Mouse (Mus musculus) kidney, postnatal 14 days (tissue): ENCODE results near the gene Eif4g3.

Source experiments
- DNase-seq: peaks from one replicate; pipeline ENCODE4 v3.0.0; 2022; ENCODE audit warnings: mixed read lengths

The Eif4g3 gene

DNA sequence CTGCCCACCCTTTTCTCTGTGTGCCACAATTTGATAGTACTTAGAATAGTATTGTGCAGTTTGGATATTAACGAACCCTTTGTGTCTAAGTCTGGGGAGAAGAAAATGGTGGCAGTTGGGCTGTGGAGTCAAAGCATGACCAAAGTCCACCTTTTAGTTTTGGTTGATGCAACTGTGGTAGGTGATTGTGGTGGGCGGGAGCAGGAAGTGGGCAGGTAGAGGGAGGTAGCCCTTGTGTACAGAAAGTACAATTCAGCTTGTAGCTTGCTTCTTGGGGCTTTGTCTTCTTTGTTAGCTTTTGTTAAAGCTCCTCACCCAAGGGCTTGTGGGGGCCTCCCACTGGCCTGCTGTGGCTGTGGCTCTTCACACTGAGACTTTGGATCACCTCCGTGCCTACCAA lies 109.6 kb downstream of the Eif4g3 start:
- no peak for DNase-seq

DNA sequence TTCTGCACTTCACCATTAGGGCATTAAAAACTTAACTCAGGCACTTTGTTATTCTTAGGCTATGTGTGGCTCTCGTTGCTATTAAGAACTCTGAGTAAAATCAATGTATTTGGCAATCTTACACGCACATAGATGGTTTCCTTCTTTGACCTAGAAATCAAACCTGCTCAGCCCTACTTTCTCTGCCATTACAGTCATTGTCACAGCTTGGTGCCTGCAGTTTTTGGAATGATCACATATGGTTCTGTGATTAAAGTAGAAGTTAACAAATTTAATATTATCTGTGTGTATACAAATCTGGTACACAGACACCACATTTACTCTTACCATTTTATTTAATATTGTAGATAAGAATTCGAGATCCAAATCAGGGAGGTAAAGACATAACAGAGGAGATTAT lies 112.1 kb downstream of the Eif4g3 start:
- DNase-seq, result no peak

DNA sequence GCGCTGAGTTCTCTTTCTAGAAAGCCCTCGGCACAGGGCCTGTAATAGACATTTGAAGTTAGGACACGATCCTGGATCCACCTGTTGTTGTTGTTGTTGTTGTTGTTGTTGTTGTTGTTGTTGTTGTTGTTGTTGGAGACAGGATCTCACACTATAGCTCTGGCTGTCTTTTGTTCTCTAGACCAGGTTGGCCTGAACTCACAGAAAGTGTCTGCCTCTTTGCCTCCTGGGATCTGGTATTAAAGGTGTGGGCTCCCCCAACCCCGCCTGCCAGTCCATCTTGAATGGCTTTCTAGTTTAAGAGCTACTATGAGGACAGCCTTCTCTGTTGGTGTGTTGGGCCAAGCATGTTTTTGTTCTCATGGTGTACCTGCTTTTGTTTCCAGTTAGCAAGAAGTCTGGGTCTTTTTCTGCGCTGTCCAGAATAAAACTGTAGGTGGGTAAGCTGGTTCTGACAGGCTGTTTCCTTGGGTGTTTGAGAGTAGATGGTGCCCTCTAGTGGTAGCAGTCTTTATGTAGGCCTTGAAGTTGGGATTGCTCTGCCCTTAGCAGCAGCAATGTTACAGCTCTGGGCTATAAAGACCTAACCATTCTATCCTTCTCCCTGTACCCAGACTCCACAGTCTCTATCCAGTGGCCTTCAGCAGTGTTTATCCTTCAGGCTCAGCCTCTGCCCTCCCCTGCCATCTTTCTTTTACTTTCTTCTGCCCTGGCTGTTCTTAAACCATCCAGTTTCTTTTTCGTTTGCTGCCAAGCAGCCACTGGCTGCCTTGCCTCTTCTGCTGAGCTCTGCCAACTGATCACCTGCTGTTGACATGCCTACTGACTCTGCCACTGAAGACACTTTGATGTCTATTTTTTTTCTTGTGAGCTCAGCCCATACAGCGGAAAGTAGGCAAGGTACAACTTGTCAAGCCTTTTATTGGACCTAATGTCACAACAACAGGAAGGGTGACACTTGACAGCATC lies 114.9 kb downstream of the Eif4g3 start:
- DNase-seq, result peak; percentile 85

GRCm38 (mm10) chr4:138108541-138108940 lies 115.7 kb downstream of the Eif4g3 start:
- DNase-seq, result peak; percentile 37

DNA sequence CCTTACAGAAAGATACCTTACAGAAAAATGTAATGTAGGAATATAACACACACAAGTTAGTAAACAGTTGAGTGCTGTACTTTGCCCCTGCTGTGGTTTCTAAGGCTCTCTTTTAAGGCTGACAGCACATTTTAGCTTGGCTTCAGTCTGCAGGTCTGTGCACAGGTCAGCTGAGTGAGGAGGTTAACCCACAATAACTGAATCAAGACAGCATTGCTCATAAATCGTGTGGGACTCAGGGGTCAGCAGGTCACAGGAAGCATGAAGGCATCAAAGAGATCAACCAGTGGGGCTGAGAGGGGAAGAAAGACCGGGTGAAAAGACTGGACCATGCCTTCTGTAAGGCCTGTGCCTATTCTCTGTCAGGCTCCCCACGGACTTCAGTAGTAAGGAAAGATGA lies 116.5 kb downstream of the Eif4g3 start:
- peak; percentile 68 for DNase-seq

GRCm38 (mm10) chr4:138111858-138112257 lies 119.0 kb downstream of the Eif4g3 start:
- DNase-seq, result no peak

DNA sequence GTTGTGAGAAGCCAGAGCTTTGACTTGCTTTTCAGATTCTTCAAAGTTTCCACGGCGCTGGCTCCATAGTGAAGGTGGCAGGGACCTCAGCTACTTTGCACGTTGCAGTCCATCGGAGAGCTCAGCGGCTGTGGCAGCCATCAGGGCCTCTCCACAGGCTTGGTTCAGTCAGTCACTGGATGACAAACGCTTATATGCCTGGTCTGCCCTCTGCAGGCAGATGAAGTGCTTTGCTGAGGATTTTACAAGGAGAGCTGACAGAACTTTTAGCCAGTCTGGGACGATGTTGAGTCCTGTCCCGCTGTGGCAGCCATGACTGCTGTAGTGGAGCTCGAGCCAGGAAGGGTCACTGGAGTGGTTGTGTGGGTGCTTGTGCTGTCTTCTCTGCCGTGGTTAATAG lies 126.9 kb downstream of the Eif4g3 start:
- peak; percentile 27 for DNase-seq

DNA sequence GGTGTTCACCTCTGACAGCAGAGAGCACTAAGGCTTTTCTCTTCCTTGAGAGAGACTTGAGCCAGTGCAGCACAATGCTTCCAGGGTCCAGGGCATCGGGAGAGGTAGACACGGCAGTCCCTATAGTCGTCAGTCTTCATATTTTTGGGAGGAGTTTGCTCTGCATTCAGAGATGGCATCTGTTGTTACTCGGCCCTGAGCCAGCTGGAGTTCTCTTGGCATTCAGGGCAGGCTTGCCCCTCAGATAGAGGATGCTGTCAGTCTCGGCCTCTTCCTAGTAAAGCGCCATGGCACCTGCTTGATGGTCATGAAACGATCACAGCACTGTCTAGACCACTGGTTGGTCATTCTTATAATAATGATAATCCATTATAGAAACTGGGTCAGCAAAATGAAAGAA lies 131.2 kb downstream of the Eif4g3 start:
- no peak for DNase-seq

GRCm38 (mm10) chr4:138127371-138127770 lies 134.5 kb downstream of the Eif4g3 start:
- DNase-seq, result no peak

DNA sequence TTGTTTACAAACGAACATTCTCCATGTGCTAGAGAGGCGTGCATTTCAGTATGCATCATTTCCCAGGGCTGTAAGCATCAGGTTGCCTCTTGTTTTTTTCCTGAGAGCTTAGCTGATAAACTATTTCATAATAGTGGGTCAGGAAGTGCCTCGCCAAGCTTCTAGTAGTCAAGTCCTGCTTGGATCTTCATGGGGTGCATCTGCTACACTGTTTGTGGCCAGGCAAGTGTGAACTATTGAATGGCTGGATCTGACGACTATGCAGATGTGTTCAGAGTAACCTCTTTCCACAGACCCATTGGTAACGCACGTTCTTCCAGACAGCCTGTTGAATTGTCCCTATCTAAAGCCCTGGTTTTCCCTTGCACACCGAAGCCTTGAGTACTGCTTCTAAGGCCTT lies 135.0 kb downstream of the Eif4g3 start:
- no peak for DNase-seq

- DNase-seq, result no peak
These were observed 137.3 kb downstream of the Eif4g3 start for GRCm38 (mm10) chr4:138130149-138130548.

DNA sequence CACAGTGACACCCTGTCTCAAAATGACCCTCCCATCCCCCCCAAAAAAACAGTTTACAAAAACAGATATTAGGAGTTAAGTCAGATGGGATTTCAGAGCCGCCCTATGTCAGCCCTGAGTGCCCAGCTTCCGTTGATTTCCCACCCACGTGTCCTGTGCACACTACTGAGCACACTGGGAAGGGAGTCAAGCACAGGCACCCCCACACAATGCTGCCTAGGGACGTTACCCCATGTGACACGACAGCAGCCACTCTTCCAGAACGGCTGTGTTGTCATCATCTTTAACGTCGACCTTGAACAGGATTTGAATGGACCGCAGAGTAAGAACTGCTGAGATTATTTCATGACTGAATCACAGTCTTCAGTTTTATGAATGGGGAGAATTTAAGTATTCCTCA lies 138.4 kb downstream of the Eif4g3 start:
- DNase-seq, result peak; percentile 21

- DNase-seq, result no peak
These were observed 138.9 kb downstream of the Eif4g3 start for GRCm38 (mm10) chr4:138131716-138132115.

DNA sequence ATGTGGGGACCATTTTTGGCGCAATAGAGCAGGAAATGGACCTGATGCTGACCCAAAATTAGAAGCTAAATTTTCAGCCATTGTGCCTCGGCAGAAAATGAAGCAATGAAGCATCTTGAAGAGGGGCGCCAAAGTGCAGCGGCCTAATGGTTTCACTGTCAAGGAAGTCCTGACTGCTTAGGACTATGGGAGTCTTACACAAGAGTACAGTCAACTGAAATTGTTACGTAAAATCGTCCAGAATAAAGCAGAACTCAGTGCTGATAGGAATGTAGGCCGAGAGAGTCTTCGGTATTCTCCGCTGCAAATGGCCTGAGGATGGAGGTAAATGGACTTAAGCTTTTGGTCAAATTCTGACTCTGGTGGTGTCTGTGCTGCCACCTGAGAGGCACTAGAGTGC lies 140.5 kb downstream of the Eif4g3 start:
- no peak for DNase-seq

DNA sequence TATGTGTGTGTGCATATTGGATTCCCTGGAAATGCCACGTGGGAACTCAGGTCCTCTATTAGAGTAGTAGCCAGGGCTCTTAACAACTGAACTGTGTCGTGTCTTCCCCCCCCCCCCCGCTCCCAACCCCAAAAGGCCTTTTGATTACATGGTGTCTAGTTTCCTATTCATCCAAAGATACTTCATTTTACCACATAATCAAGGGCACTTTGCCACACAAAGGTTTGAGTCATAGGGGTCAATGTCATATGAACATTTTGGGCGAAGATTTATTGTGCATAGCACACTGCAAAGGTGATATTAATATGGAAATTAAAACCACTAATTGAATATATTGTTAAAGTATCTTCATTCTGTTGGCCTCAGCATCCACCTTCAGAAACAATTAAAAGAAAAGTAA lies 144.5 kb downstream of the Eif4g3 start:
- DNase-seq, result no peak

DNA sequence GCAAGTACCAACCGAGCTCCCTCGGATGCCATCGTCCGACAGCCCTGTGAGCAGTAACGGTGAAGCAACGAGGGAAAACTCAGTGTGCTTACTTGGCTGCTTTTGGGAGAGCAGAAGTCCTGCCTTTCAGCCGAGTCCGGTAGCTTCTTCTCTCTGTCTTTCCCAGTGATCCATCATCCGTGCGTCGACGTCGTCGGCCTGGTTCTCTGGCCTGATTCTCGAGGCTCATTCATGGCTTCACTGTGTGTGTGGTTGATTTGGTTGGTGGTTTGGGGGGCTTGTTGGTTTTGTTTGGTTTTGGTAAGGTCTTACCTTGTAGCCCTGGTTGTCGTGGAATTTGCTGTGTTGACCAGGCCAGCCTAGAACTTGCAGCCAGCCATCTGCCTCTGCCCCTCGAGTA lies 145.0 kb downstream of the Eif4g3 start:
- no peak for DNase-seq

- no peak for DNase-seq
These were observed 145.4 kb downstream of the Eif4g3 start for GRCm38 (mm10) chr4:138138219-138138618.

DNA sequence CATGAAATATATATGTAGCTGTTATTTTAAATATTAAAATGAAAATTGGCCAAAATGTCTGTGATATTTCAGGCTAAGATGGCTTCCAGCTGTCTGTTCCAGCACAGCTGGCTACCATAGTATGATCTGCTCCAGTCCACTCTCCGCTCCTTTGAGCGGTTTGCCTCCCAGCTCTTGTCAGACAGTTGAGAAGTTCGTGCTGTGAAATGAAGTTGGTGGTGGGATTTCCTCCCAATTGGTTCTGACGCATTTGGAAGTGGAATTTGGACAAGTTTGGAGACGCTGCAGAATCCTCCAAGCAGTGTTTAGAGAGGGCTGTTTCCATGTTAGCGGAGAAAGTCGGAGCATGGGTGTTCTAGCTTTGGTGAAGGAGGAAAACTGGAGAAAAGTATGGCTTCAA lies 148.5 kb downstream of the Eif4g3 start:
- DNase-seq, result peak; percentile 39

- DNase-seq, result no peak
These were observed 154.4 kb downstream of the Eif4g3 start for GRCm38 (mm10) chr4:138147176-138147575.

DNA sequence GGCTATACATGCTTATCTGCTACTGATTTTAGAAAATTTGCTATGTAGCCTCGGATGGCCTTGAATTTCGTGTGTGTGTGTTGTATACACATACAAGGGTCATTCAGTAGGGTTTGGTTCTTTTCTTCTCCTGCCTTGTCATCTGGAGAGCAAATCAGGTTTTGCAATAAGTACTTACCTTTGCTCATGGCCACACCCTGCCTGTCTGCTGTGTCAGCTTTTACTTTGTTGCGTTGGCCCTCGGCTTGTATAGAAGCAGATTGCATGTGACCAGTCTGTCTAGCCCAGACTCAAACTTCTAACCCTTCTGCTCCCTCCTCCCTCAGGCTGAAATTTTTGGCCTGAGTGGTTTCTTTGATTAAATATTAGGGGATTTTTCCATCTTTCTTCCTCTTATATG lies 157.2 kb downstream of the Eif4g3 start:
- DNase-seq, result no peak

- DNase-seq, result no peak
These were observed 158.4 kb downstream of the Eif4g3 start for GRCm38 (mm10) chr4:138151226-138151625.

- peak; percentile 29 for DNase-seq
These were observed 161.2 kb downstream of the Eif4g3 start for GRCm38 (mm10) chr4:138153980-138154379.

DNA sequence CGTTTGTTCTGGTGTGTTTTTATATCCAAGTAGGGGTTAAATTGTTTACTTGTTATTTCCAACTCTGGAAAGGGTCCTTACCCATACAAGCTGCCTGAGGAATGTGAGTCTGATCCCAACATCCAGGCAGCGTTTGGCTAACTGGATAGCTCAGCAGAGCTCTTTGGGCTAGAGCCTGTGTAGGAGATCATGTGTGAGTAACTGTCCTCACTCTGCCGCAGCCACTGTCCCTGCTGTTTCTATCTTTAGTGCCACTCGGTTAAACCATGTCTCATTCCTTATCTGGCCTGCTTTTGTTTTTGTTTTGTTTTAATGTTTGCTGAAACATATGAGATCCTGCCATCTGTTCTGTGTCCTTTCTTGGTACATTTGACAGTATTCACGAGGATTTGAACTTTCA lies 168.1 kb downstream of the Eif4g3 start:
- no peak for DNase-seq

GRCm38 (mm10) chr4:138161550-138161949 lies 168.7 kb downstream of the Eif4g3 start:
- no peak for DNase-seq

DNA sequence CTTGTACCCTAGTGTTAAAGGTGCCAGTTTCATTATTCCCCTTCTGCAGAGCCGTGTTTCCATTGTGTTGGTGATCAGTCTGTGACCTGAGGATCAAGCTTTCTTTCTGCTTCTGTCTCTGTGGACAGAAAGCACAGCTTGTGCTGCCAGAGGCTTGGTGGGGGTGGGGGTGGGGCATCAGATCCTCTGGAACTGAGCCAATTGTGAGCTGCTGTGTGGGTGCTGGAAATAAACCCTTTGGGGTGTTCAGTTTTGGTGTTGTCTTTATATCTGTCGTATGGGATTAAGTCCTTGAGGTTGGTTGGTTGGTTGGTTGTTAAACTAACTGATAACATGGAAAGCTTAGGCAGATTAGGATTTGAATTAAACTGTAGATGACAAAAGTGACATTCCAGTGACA lies 171.0 kb downstream of the Eif4g3 start:
- DNase-seq, result no peak
